Mouse (Mus musculus) lung, postnatal 0 days (tissue): ENCODE measurements around the gene Snrpd3. TPM values are rescaled to one million over a fixed set of nuclear protein-coding genes. Genes with fewer than 3 reads are reported as not detected.

Experiments used
- ATAC-seq: fragments of 200-750 bp; cut with Nextera tagmentation; 2 replicates; pipeline ENCODE4 v1.8.0; 2017; ENCODE audit warnings: moderate library complexity
- DNase-seq: peaks from one replicate; pipeline ENCODE4 v3.0.0-alpha.2; 2016; ENCODE audit warnings: low spot score
- H3K27ac ChIP-seq: fragments of 300-500 bp; sonication (generic); 2 replicates; pipeline ENCODE4 v1.5.1; 2014; ENCODE audit warnings: antibody characterized with exemption, mild to moderate bottlenecking, low read length, mixed read lengths
- H3K27me3 ChIP-seq: fragments of 300-500 bp; sonication (generic); replicated peaks from 2 replicates; pipeline ENCODE4 v1.6.1; 2014; ENCODE audit warnings: low read length, mixed read lengths; ENCODE audit not compliant: insufficient read depth
- H3K36me3 ChIP-seq: fragments of 300-500 bp; sonication (generic); 2 replicates; pipeline ENCODE4 v1.6.1; 2014; ENCODE audit warnings: low read length, mixed read lengths; ENCODE audit not compliant: insufficient read depth
- H3K4me1 ChIP-seq: fragments of 300-500 bp; sonication (generic); 2 replicates; pipeline ENCODE4 v1.6.1; 2014; ENCODE audit warnings: antibody characterized with exemption, low read depth, low read length, mixed read lengths; ENCODE audit not compliant: insufficient read depth
- H3K4me2 ChIP-seq: fragments of 300-500 bp; sonication (generic); replicated peaks from 2 replicates; pipeline ENCODE4 v1.6.1; 2014; ENCODE audit warnings: low read depth, mild to moderate bottlenecking, low read length, moderate library complexity, mixed read lengths
- H3K4me3 ChIP-seq: fragments of 300-500 bp; sonication (generic); 2 replicates; pipeline ENCODE4 v1.5.1; 2014; ENCODE audit warnings: low read depth, low read length
- H3K9ac ChIP-seq: fragments of 300-500 bp; sonication (generic); replicated peaks from 2 replicates; pipeline ENCODE4 v1.6.1; 2014; ENCODE audit warnings: low read depth, mild to moderate bottlenecking
- H3K9me3 ChIP-seq: fragments of 300-500 bp; sonication (generic); 2 replicates; pipeline ENCODE4 v1.6.1; 2016; ENCODE audit warnings: low read length, mixed read lengths
- CTCF ChIP-seq: IDR thresholded peaks from 2 replicates; pipeline ENCODE4 v1.5.1; 2016; ENCODE audit warnings: antibody characterized with exemption, mild to moderate bottlenecking
- EP300 ChIP-seq: IDR thresholded peaks from 2 replicates; pipeline ENCODE4 v1.6.1; 2016; ENCODE audit warnings: antibody characterized with exemption, mild to moderate bottlenecking, control low read depth
- WGBS: fragments of 180-500 bp; shearing (Covaris S2); extraction: QIAGEN DNeasy Blood & Tissue Kit; methylation state at CpG from one replicate; pipeline ENCODE4 v1.1.7; 2014; 5-methylcytosine and 5-hydroxymethylcytosine counted together
- polyA plus RNA-seq: library from polyadenylated mRNA; unstranded; fragments of >200 nt; fragmentation: Nextera tagmentation; extraction: Ambion mirVana; gene quantifications from 2 replicates; pipeline ENCODE4 v1.2.1, GENCODE M21; 2015

Gene Snrpd3
- polyA plus RNA-seq, 1 experiment from 2014 or later, result 61.6 TPM

DNA sequence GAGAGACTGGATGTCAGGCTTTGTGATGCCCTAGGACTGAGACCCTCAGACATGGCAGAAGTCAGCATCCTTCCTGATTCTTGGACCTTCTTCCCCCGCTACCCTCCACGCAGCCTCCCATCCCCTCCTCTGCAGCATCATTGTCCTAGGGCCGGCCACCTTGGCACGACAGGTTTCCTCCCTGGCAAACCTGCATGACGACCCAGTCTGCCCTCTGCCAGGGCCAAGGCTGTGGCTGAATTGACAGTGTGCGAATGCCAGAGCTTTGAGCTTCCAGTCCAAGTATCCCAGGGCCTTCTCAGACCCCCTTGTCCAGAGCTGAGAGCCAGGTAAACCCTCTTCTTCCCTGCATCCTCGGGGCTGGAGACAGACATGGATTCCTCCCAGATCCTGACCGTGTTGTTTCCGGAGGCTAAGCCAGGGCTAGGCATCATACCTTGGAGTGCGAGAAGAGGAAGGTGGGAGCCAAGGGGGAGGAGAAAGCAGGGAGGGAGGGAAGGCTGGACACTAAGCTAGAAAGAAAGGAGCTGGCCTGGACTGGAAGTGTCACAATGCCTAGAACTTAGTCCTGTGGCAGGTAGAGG is 43.8 kb downstream of the Snrpd3 start, which contains the start of gene Ggt1:
Gene Ggt1, plus strand, starts transcription at position 534 of the 584 bp plus-strand sequence.
- ATAC-seq (no peak), DNase-seq (no peak)
- H3K27me3 ChIP-seq, result peaks cover 19% of the 10 kb centered on the region
- peaks cover 5% of the 10 kb centered on the region; the same call in 1 of the 2 replicates for H3K4me1 ChIP-seq
- no peak within 1 kb of the TSS for H3K9ac ChIP-seq
- no peak for TF ChIP-seq EP300
- no peak for TF ChIP-seq CTCF
- H3K4me3 ChIP-seq, result no peak within 1 kb of the TSS
- H3K4me2 ChIP-seq, result peak within 1 kb of the TSS; percentile 81; the same call in 1 of the 2 replicates
- WGBS, result 48% methylated on average over 10 of the region's 10 CpGs
- H3K9me3 ChIP-seq, result no peaks in the 10 kb centered on the region
- H3K27ac ChIP-seq, result no peak within 1 kb of the TSS
- no peaks in the 10 kb centered on the region for H3K36me3 ChIP-seq

DNA sequence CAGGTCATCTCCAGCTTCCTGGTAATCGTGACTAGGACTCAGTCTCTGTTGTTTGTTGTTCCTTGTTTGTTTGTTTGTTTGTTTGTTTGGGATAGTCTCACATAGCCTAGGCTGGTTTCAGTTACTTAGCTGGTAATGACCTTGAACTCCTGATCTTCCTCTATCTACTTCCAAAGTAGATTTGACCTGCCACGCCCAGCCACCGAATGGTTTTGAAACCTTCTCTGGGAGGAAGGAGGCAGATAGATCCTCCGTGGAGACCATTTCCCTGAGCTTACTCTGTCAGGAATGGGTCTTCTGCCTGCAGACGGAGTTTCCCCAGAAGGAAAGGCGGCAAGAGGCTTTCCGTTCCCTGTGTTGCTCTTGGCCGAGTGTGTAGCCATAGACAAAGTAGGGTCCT is 45.2 kb downstream of the Snrpd3 start:
- TF ChIP-seq EP300 (no peak), CTCF (no peak)
- WGBS, result 82% methylated on average over 8 of the region's 8 CpGs
- Histone ChIP-seq H3K36me3 (no peaks in the 10 kb centered on the region), H3K27ac (no peak overlapping the region), H3K4me3 (no peak overlapping the region), H3K27me3 (peaks cover 19% of the 10 kb centered on the region), H3K9me3 (no peaks in the 10 kb centered on the region), H3K4me1 (peaks cover 5% of the 10 kb centered on the region; the same call in 1 of the 2 replicates), H3K4me2 (no peak overlapping the region), H3K9ac (no peak overlapping the region)
- ATAC-seq, result no peak
- no peak for DNase-seq

DNA sequence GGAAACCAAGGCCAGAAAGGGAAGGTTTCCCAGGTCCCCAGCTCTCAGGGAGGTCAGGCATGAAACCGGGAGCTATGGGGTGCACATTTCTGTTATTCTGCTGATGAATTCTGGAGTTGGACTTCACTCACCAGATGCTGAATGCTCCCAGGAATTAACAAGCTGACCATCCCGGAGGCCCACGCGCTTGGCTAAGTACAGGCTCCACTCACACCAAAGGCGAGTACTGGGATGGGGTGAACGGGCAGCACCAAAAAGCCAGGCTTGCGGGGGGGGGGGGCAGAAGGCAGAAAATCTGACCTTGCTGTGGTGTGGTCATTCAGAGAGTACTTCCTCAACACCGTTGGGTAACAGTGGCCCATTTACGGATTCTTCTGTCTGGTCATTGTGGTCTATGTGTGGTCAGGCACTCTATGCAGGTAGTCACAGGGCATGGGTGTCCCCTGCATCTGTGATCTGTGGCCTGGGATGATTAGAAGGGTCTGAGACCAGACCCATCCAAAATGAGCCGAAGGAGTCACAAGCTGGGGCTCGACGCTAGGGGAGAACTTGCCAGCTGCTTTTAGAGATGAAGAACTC is 47.4 kb downstream of the Snrpd3 start:
- Histone ChIP-seq H3K9ac (no peak overlapping the region), H3K27ac (no peak overlapping the region), H3K9me3 (no peaks in the 10 kb centered on the region), H3K4me3 (no peak overlapping the region), H3K36me3 (no peaks in the 10 kb centered on the region), H3K27me3 (peaks cover 10% of the 10 kb centered on the region), H3K4me2 (no peak overlapping the region), H3K4me1 (peaks cover 2% of the 10 kb centered on the region; the same call in 1 of the 2 replicates)
- no peak for DNase-seq
- no peak for ATAC-seq
- 76% methylated on average over 12 of the region's 12 CpGs for WGBS
- TF ChIP-seq CTCF (no peak), EP300 (no peak)

DNA sequence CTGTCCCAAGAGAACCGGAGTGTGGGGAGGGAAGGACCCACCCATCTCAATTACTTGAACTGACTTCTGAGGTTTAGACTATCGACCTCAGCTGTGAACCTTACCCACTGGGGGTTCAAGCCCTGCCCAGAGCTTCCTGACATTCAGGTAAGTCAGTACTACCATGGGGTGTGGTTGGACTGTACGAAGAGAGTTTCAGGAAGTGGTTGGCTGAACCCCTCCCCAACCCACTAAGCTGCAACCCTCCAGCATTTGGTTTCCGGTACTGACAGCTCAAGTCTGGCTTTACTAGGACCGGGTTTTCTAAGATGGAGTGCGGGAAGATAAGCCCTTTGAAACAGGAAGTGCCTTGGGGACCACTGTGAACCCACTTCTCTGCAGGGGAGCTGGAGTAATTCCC is 48.1 kb downstream of the Snrpd3 start:
- 44% methylated on average over 6 of the region's 6 CpGs for WGBS
- H3K9ac ChIP-seq, result no peak overlapping the region
- H3K27ac ChIP-seq, result no peak overlapping the region
- no peak overlapping the region for H3K4me3 ChIP-seq
- ATAC-seq (peak; percentile 25; the same call in 1 of the 2 replicates), DNase-seq (no peak)
- no peak for TF ChIP-seq CTCF
- no peak for TF ChIP-seq EP300
- no peaks in the 10 kb centered on the region for H3K9me3 ChIP-seq
- H3K27me3 ChIP-seq, result peaks cover 4% of the 10 kb centered on the region
- no peaks in the 10 kb centered on the region for H3K4me1 ChIP-seq
- H3K4me2 ChIP-seq, result no peak overlapping the region
- H3K36me3 ChIP-seq, result no peaks in the 10 kb centered on the region

DNA sequence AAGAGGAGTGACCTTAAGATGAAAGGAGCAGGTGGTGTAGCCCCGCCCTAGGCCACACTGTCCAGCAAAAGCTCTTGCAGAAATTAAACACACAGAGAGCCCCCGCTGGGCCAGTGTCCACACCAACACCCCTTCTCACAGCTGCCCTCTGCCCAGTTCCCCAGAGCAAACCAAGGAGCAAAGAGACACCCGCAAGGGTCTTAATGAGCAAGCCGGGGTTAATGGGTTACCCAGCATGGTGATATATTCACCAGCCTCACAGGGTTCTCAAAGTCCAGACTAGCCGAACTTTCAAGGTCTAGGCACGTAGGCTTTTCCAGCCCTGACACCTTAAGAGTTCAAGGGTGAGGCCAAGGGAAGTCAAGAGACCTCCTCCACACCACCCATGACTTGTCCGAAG is 48.6 kb downstream of the Snrpd3 start:
- ATAC-seq (no peak), DNase-seq (no peak)
- no peak overlapping the region for H3K4me3 ChIP-seq
- no peaks in the 10 kb centered on the region for H3K36me3 ChIP-seq
- no peaks in the 10 kb centered on the region for H3K27me3 ChIP-seq
- H3K27ac ChIP-seq, result no peak overlapping the region
- 65% methylated on average over 7 of the region's 7 CpGs for WGBS
- no peak overlapping the region for H3K9ac ChIP-seq
- H3K9me3 ChIP-seq, result no peaks in the 10 kb centered on the region
- no peaks in the 10 kb centered on the region for H3K4me1 ChIP-seq
- TF ChIP-seq CTCF (no peak), EP300 (no peak)
- no peak overlapping the region for H3K4me2 ChIP-seq

DNA sequence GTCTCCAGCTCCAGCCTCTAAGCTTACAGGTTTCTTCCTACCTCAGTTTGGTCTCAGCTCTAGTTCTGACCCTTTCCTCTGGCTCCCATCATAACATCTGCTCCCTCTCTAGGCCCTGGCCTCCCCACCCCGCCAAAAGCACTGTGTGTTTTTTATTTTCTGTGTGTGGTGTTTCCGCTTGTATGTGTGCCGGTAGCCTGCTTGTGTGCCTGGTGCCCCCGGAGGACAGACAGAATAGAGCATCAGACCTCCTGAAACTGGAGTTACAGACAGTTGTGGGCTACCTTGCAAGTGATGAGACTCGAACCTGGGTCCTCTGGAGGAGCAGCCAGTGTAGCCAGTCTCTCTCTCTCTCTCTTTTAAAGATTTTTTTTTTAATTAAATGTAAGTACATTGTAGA is 49.0 kb downstream of the Snrpd3 start:
- DNase-seq (no peak), ATAC-seq (no peak)
- 72% methylated on average over 5 of the region's 5 CpGs for WGBS
- no peaks in the 10 kb centered on the region for H3K36me3 ChIP-seq
- no peak overlapping the region for H3K27ac ChIP-seq
- H3K9ac ChIP-seq, result no peak overlapping the region
- no peaks in the 10 kb centered on the region for H3K4me1 ChIP-seq
- H3K9me3 ChIP-seq, result no peaks in the 10 kb centered on the region
- TF ChIP-seq EP300 (no peak), CTCF (no peak)
- no peaks in the 10 kb centered on the region for H3K27me3 ChIP-seq
- no peak overlapping the region for H3K4me3 ChIP-seq
- no peak overlapping the region for H3K4me2 ChIP-seq
